Mouse (Mus musculus): Measurements from ENCODE around the gene Nsun4. TPM values are rescaled to one million over a fixed set of nuclear protein-coding genes. Genes with fewer than 3 reads are reported as not detected.

The Nsun4 gene
- total RNA-seq, 1 experiment from 2014 or later, result 21.3 TPM

DNA sequence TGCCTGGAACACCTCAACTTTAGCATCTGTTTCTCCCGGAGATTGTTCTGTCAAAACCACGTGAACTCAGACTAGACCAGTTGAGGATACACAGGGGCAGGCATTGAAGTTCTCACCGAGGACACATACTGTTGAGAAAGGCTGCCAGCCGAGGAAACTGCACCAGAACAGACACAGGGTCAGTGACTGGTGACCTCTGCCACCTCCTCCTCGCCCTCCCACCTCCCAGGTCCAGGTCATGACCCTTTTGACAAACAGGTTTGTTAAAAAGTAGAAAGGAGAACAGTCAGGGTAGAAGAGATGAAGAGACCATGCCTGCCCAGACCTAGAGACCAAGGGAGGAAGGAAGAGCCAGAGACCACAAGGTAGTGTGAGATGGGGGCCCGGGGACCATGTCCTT is 53.0 kb downstream of the Nsun4 start:
- ATAC-seq (replicated peaks in 1 of 2; ENCODE audit: insufficient read depth in 1 of 2, low FRiP score in 2 of 2, low TSS enrichment in 1 of 2, low read depth in 1 of 2, poor library complexity in 2 of 2, severe bottlenecking in 2 of 2), result no peak

- ATAC-seq (replicated peaks in 1 of 2; ENCODE audit: insufficient read depth in 1 of 2, low FRiP score in 2 of 2, low TSS enrichment in 1 of 2, low read depth in 1 of 2, poor library complexity in 2 of 2, severe bottlenecking in 2 of 2), result no peak
Observed at GRCm38 (mm10) chr4:115996729-115997128, 56.9 kb downstream of the Nsun4 start.

DNA sequence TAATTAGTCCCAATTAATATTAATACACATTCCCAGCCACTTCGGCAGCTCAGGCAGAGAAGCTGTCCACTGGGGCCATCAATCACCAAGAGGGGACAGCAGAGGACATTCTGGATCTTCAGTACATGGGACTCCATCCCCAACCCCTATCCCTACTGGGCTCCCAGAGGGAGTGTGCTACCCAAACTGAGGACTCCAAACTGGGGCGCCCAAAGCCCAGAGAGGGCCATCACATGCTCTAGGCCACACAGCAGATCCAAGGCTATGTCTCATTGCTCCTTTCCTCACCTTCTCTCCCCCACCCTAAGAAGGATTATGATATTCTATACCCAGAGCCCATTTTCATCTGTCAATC is 58.3 kb downstream of the Nsun4 start:
- no peak for ATAC-seq (replicated peaks in 1 of 2; ENCODE audit: insufficient read depth in 1 of 2, low FRiP score in 2 of 2, low TSS enrichment in 1 of 2, low read depth in 1 of 2, poor library complexity in 2 of 2, severe bottlenecking in 2 of 2)

DNA sequence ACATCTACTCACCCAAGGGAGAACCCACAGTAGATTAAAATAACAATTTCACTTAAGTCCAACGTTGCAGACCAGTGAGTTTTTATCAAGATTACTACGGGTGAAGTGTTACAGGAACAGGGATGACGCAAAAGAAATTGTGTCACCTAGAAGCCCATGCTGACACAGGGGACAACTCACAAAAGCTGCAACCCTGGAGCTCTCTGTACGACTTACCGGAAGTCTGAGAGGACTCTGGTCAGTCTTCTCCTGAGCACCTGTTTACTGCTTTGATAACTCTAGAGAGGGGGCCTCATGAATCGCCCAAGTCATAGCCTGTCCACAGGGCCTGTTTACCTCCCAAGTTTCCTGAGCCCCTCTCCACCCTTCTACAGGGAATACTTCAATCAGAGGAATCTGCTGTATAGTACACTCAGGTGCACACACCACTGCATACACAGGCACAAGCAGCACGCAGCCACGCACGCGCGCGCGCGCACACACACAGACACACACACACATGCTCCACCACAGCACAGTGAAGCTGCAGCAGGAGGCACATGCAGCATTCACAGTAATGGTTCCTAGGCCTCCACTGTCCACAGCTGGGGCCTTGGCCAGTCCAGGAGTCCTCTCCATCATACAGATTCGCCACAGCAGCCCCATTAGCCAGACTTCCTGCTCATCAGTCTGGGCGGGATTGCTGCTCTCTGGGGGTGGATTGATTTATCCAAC is 58.9 kb downstream of the Nsun4 start:
- no peak for ATAC-seq (replicated peaks in 1 of 2; ENCODE audit: insufficient read depth in 1 of 2, low FRiP score in 2 of 2, low TSS enrichment in 1 of 2, low read depth in 1 of 2, poor library complexity in 2 of 2, severe bottlenecking in 2 of 2)

DNA sequence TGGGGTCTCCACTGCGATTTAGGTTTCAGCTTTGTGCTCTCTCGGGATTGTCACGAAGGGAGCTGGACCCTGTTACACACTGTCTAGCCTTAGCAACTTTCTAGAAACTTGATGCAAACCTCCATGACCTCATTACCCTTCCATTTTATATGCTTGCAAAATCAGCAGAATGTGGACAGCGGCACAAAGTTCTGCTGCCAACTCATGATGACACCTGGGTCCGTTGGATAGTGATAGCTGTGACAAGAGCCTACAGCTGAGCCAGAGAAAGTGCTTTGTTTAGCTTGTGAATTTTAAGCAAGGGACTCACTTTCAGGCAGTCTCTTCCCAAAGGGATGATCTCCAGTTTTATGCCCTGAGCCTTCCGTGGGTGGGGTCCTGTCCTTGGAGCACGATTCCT is 64.3 kb downstream of the Nsun4 start:
- no peak for ATAC-seq (replicated peaks in 1 of 2; ENCODE audit: insufficient read depth in 1 of 2, low FRiP score in 2 of 2, low TSS enrichment in 1 of 2, low read depth in 1 of 2, poor library complexity in 2 of 2, severe bottlenecking in 2 of 2)

DNA sequence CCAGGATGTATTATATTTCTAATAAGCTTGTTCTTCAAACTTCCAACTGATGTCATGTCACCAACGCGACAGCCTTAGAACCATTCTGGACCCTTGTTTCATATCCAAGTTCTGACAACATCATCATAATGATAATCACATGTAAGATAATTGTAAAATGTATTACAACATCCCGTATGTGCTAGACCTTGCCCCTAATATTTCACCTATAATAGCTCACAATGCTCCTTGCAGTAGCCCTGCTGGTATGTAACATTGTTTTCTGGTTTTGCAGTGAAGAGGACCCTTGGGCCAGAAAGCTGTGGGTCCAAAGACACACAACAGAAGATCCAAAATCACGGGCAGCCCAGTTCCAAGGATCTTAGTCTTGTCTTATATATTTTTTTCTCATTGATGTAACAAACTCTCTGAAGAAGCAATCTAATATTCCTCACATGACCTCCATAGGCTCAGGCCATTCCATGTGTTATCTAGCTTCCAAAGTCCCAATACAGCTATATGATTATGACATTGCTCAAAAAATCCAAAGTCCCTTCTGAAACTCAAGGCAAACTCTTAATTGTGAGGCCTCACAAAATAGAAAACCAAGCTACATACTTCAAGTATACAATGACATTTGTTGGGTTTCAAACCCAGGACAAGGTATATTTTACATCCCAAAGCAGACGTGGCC is 65.7 kb downstream of the Nsun4 start:
- no peak for ATAC-seq (replicated peaks in 1 of 2; ENCODE audit: insufficient read depth in 1 of 2, low FRiP score in 2 of 2, low TSS enrichment in 1 of 2, low read depth in 1 of 2, poor library complexity in 2 of 2, severe bottlenecking in 2 of 2)

DNA sequence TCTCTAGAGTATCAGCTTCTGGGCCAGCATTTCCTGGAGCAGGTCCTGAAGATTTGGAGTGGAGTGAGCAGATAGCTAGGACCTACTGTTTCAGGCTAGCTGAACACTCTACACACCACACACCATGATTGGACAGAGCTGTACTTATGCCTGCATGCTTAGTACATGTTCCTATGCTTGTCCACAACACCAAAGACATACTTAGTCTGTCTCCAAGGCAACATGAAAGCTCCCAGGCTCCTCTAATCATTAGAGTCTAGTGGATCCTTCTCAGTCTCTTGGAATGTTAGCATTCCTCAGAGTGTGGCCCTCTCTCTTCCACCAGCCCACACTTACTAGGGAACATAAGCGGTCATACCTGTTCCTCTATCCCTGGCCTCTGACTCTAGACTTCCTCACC is 66.2 kb downstream of the Nsun4 start:
- ATAC-seq (replicated peaks in 1 of 2; ENCODE audit: insufficient read depth in 1 of 2, low FRiP score in 2 of 2, low TSS enrichment in 1 of 2, low read depth in 1 of 2, poor library complexity in 2 of 2, severe bottlenecking in 2 of 2), result no peak

DNA sequence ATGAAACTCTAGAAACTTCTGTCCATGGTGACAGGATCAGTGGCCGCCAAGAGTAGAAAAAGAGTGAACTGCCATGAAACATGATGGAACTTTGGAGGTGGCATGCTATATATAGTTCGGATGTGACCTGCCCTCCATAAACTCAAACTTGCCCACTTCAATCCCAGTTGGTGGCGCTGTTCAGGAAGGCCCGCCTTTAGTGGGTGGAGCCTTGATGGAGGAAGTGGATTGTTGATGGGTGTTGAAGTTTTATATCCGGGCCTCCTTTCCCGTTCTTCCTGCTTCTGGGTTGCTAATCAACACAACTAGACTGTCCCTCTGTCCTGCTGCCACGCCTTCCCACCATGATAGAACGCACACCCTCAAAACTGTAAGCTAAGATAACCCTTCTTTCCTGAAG is 68.7 kb downstream of the Nsun4 start:
- 0 out of 4 replicates have a peak, but pooled peaks have one; percentile 16 to 28 for ATAC-seq (replicated peaks in 1 of 2; ENCODE audit: insufficient read depth in 1 of 2, low FRiP score in 2 of 2, low TSS enrichment in 1 of 2, low read depth in 1 of 2, poor library complexity in 2 of 2, severe bottlenecking in 2 of 2)

DNA sequence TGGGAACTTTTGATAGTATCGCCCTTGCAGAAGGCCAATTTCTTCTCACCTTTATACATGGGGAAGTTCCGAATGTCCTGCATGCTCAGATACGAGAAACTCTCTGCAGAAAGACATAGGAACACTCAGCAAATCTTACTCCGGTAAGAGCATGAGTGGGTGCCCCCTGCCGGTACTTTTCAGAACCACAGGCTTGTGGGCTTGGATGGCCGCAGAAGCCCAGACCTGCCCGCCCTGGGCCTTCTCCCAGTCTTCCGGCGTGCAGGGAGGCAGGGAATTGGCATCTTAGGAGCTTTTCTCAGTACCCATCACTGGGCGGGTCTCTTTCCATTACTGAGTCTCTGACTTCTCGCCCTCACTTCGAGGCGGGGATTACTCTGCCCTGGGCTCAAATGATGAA is 69.6 kb downstream of the Nsun4 start:
- peak; percentile 79 to 85 for ATAC-seq (replicated peaks in 1 of 2; ENCODE audit: insufficient read depth in 1 of 2, low FRiP score in 2 of 2, low TSS enrichment in 1 of 2, low read depth in 1 of 2, poor library complexity in 2 of 2, severe bottlenecking in 2 of 2)

Other genes with a start within 250 kb of the Nsun4 start
- gene Mob3c, start 225.8 kb downstream of the Nsun4 start, total RNA-seq (2017), result 14.8 and 18.8 TPM in 2 replicates
- 40.2 and 48.3 TPM in 2 replicates for gene Mknk1, start 214.7 kb downstream of the Nsun4 start, total RNA-seq (2017)
- gene Kncn, start 169.5 kb downstream of the Nsun4 start, total RNA-seq (2017), result not detected in 2 replicates
- gene 6430628N08Rik, start 163.2 kb downstream of the Nsun4 start, total RNA-seq (2017), result not detected in 2 replicates
- not detected in 2 replicates for gene Dmbx1, start 114.0 kb downstream of the Nsun4 start, total RNA-seq (2017)
- gene Faah, start 36.0 kb downstream of the Nsun4 start, total RNA-seq (2017), result 10.6 and 20.4 TPM in 2 replicates
- gene Uqcrh, start 21.2 kb upstream of the Nsun4 start, total RNA-seq (2017), result 259 and 445 TPM in 2 replicates
- 11.8 and 20.5 TPM in 2 replicates for gene Lrrc41, start 21.4 kb upstream of the Nsun4 start, total RNA-seq (2017)
- 16.8 and 17.9 TPM in 2 replicates for gene Rad54l, start 69.8 kb upstream of the Nsun4 start, total RNA-seq (2017)
- gene Pomgnt1, start 70.0 kb upstream of the Nsun4 start, total RNA-seq (2017), result 14.2 and 21.8 TPM in 2 replicates
- 2.7 and 2.9 TPM in 2 replicates for gene Lurap1, start 97.5 kb upstream of the Nsun4 start, total RNA-seq (2017)
- gene Tspan1, start 113.7 kb upstream of the Nsun4 start, total RNA-seq (2017), result not detected in 2 replicates
- not detected in 2 replicates for gene 1700042G07Rik, start 119.5 kb upstream of the Nsun4 start, total RNA-seq (2017)
- gene Gm49337, start 119.5 kb upstream of the Nsun4 start, total RNA-seq (2017), result not detected in 2 replicates
- 0.75 and 3.7 TPM in 2 replicates for gene Pik3r3, start 167.7 kb upstream of the Nsun4 start, total RNA-seq (2017)